Mouse (Mus musculus) E14TG2a.4 (cell line): ENCODE results near the gene Rxfp2.

Source experiments
- H3K27me3 ChIP-seq: 2 replicates; pipeline ENCODE4 v1.6.1; 2014; ENCODE audit warnings: low read length, control low read depth; ENCODE audit not compliant: insufficient read depth
- H3K36me3 ChIP-seq: 2 replicates; pipeline ENCODE4 v1.6.1; 2014; ENCODE audit warnings: low read length, control low read depth; ENCODE audit not compliant: insufficient read depth
- H3K4me1 ChIP-seq: replicated peaks from 2 replicates; pipeline ENCODE4 v1.6.1; 2014; ENCODE audit warnings: low read depth, low read length, control low read depth
- H3K4me3 ChIP-seq: replicated peaks from 2 replicates; pipeline ENCODE4 v1.5.1; 2014; ENCODE audit warnings: mild to moderate bottlenecking, low read length
- H3K9me3 ChIP-seq: 2 replicates; pipeline ENCODE4 v1.6.1; 2014; ENCODE audit warnings: low read length, control low read depth
- CTCF ChIP-seq: conservative IDR thresholded peaks from 2 replicates; pipeline ENCODE4 v1.5.1; 2014; ENCODE audit warnings: low read length
- NANOG ChIP-seq: IDR thresholded peaks from 2 replicates; pipeline ENCODE4 v1.6.1; 2014; ENCODE audit warnings: borderline replicate concordance, low read length, mixed read lengths
- POU5F1 ChIP-seq: IDR thresholded peaks from 2 replicates; pipeline ENCODE4 v1.6.1; 2014; ENCODE audit warnings: low read length, borderline replicate concordance

Rxfp2 gene

GRCm38 (mm10) chr5:150026509-150027087, 8.1 kb downstream of the Rxfp2 start:
- Histone ChIP-seq H3K4me1 (peaks cover 12% of the 10 kb centered on the region), H3K9me3 (no peaks in the 10 kb centered on the region), H3K27me3 (peaks cover 12% of the 10 kb centered on the region), H3K4me3 (no peak overlapping the region), H3K36me3 (no peaks in the 10 kb centered on the region)
- TF ChIP-seq POU5F1 = no peak
- TF ChIP-seq CTCF = no peak
- no peak for TF ChIP-seq NANOG

DNA sequence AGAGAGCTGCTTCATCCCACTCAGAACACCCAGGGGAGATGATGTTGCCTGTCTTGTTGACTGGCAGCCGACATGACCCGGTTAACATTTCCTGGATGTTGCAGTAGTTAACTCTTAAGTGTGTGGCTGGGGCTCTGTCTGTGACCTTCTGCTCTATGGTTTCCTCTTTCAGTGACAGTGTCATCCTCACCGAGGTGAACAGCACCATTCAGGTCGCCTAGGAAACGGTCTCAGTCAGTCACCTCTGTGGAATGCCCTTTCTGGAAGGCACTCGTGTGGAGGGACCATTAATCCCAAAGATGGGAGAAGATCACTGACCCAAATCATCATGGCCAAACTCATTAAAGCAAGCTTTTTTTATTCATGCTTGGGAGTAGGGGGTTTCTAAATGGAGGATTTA, 12.7 kb downstream of the Rxfp2 start:
- H3K4me3 ChIP-seq = no peak overlapping the region
- H3K36me3 ChIP-seq = no peaks in the 10 kb centered on the region
- H3K9me3 ChIP-seq = no peaks in the 10 kb centered on the region
- peaks cover 16% of the 10 kb centered on the region for H3K4me1 ChIP-seq
- TF ChIP-seq NANOG = no peak
- TF ChIP-seq CTCF = no peak
- no peak for TF ChIP-seq POU5F1
- peaks cover 6% of the 10 kb centered on the region for H3K27me3 ChIP-seq

- Histone ChIP-seq H3K4me3 (no peak overlapping the region), H3K9me3 (no peaks in the 10 kb centered on the region), H3K36me3 (no peaks in the 10 kb centered on the region), H3K27me3 (peaks cover 6% of the 10 kb centered on the region), H3K4me1 (peaks cover 16% of the 10 kb centered on the region)
- no peak; the same call in 1 of the 2 replicates for TF ChIP-seq NANOG
- TF ChIP-seq POU5F1 = no peak
- TF ChIP-seq CTCF = no peak
These were observed 13.2 kb downstream of the Rxfp2 start for GRCm38 (mm10) chr5:150031634-150032033.

DNA sequence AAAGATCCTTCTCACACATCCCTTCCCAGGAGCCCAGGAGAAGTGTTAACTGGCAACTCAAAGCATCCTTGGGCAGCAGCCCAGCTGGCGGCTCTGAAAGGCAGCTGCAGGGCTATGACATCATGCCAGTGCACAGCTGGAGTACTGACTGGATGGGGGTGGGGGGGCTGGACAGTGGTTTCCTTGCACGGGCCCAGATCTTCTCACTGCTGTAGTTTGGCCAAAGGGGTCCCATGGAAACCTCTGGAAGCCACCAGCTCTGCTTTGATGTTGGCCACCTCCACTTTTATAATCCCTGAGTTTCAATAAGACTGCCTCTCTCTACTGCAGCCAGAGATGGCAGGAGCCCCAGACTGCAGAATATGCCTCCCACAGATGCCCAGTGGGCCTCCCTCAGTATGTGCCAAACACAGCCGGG, 13.6 kb downstream of the Rxfp2 start:
- Histone ChIP-seq H3K9me3 (no peaks in the 10 kb centered on the region), H3K4me1 (peaks cover 16% of the 10 kb centered on the region), H3K27me3 (peaks cover 3% of the 10 kb centered on the region), H3K4me3 (no peak overlapping the region), H3K36me3 (no peaks in the 10 kb centered on the region)
- TF ChIP-seq CTCF = no peak
- TF ChIP-seq NANOG = no peak
- no peak for TF ChIP-seq POU5F1

DNA sequence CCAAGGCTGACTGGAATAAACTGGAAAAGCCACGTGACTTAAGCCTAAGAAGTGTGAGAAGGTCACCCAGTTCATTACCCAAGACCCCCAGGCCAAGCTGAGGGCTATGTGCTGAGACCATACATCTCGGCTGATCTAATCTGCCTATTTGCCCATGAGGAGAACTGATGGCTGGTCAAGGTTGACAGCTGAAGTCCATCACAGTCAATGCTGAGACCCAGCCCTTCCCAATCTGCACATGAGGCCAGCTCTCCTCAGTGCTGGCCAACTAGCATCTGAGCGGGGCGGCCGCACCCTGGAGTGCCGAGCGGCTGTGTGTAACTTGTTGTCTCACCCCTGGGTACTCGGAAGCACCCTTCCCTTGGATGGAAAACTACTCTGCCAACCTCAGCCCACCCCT, 17.8 kb downstream of the Rxfp2 start:
- no peaks in the 10 kb centered on the region for H3K36me3 ChIP-seq
- no peaks in the 10 kb centered on the region for H3K9me3 ChIP-seq
- no peaks in the 10 kb centered on the region; the same call in 1 of the 2 replicates for H3K27me3 ChIP-seq
- TF ChIP-seq POU5F1 = no peak
- no peak for TF ChIP-seq CTCF
- H3K4me3 ChIP-seq = no peak overlapping the region
- H3K4me1 ChIP-seq = peaks cover 8% of the 10 kb centered on the region

DNA sequence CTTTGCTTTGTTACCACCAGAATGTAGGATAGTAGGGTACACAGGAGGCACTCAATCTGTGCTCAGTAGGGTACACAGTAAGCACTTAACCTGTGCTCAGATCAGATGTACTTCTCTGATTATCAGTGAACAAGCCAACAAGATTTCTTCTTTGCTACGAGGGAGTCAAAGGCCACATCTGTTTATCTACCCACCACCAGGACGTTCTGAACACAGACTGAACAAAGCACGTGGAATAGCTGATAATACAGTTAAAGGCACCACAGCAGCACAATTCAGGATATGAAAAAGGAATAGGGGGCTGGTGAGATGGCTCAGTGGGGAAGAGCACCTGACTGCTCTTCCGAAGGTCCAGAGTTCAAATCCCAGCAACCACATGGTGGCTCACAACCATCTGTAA, 18.4 kb downstream of the Rxfp2 start:
- Histone ChIP-seq H3K4me1 (peaks cover 3% of the 10 kb centered on the region; the same call in 1 of the 2 replicates), H3K4me3 (no peak overlapping the region), H3K9me3 (no peaks in the 10 kb centered on the region), H3K36me3 (no peaks in the 10 kb centered on the region), H3K27me3 (no peaks in the 10 kb centered on the region; the same call in 1 of the 2 replicates)
- no peak for TF ChIP-seq NANOG
- TF ChIP-seq POU5F1 = no peak

DNA sequence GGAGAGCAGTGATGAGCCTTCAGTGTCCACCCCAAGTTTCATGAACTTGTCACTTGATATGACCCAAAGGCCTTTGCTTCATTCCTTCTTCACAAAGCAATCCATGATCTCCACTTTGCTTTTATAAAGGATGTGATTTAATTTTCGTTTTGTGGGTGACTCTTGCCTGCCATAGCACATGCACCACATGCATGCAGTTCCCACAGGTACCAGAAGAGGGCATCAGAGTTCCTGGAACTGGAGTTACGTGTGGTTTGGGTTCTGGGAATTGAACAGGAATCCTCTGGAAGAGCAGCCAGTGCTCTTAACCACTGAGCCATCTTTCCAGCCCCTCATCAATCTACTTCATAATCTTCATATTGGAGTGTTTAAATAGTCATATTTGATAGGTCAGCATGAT, 26.1 kb downstream of the Rxfp2 start:
- Histone ChIP-seq H3K27me3 (no peaks in the 10 kb centered on the region; the same call in none of the 2 replicates), H3K9me3 (0 out of 2 replicates have a peak, but pooled peaks cover 6% of the 10 kb centered on the region), H3K4me1 (no peaks in the 10 kb centered on the region), H3K4me3 (no peak overlapping the region), H3K36me3 (no peaks in the 10 kb centered on the region)
- no peak for TF ChIP-seq POU5F1
- peak; percentile 76 for TF ChIP-seq CTCF
- no peak for TF ChIP-seq NANOG

DNA sequence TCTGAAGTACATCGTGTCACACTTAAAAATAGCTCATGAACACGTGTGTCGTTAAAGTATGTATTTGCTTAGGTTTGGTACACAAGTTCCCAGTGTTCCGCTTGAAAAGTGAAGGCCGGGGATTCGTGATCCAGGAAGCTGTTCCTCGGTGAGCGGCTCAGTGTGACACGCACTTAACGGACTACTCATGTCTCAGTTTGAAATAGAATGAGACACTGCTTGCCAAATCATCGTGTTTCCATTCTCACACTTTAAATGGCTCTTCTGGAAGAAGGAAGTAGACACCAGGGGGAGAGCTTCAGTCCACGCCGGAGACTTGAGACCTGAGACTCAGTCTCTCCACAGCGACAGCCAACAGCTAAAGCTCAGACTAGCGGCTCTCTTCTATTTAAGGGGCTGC, 28.0 kb downstream of the Rxfp2 start:
- Histone ChIP-seq H3K36me3 (no peaks in the 10 kb centered on the region), H3K9me3 (0 out of 2 replicates have a peak, but pooled peaks cover 6% of the 10 kb centered on the region), H3K4me3 (no peak overlapping the region), H3K4me1 (no peaks in the 10 kb centered on the region), H3K27me3 (no peaks in the 10 kb centered on the region; the same call in none of the 2 replicates)
- no peak for TF ChIP-seq POU5F1
- TF ChIP-seq NANOG = no peak
- no peak for TF ChIP-seq CTCF

- TF ChIP-seq POU5F1 = no peak
- TF ChIP-seq CTCF = peak; percentile 90
- no peak for TF ChIP-seq NANOG
- Histone ChIP-seq H3K36me3 (no peaks in the 10 kb centered on the region), H3K27me3 (no peaks in the 10 kb centered on the region; the same call in none of the 2 replicates), H3K4me1 (no peaks in the 10 kb centered on the region), H3K9me3 (no peaks in the 10 kb centered on the region), H3K4me3 (no peak overlapping the region)
These were observed 31.5 kb downstream of the Rxfp2 start for GRCm38 (mm10) chr5:150049946-150050345.
